Mouse (Mus musculus) liver, postnatal 0 days (tissue): ENCODE results near the gene Iqgap3. TPM values are rescaled to one million over a fixed set of nuclear protein-coding genes. Genes with fewer than 3 reads are reported as not detected.

ENCODE experiments used
- ATAC-seq: fragments of 200-750 bp; cut with Nextera tagmentation; 2 replicates; pipeline ENCODE4 v1.8.0; 2017; ENCODE audit warnings: mild to moderate bottlenecking, moderate library complexity
- DNase-seq: peaks from one replicate; pipeline ENCODE4 v3.0.0-alpha.2; 2016
- H3K27ac ChIP-seq: fragments of 300-500 bp; sonication (generic); 2 replicates; pipeline ENCODE4 v1.5.1; 2014; ENCODE audit warnings: antibody characterized with exemption, moderate library complexity, mild to moderate bottlenecking, low read depth
- H3K27me3 ChIP-seq: fragments of 300-500 bp; sonication (generic); 2 replicates; pipeline ENCODE4 v1.6.1; 2014; ENCODE audit warnings: low read length, control low read depth, mixed read lengths; ENCODE audit not compliant: insufficient read depth
- H3K36me3 ChIP-seq: fragments of 300-500 bp; sonication (generic); replicated peaks from 2 replicates; pipeline ENCODE4 v1.6.1; 2014; ENCODE audit warnings: mild to moderate bottlenecking, control low read depth, low read length, moderate library complexity, mixed read lengths; ENCODE audit not compliant: insufficient read depth
- H3K4me1 ChIP-seq: fragments of 300-500 bp; sonication (generic); 2 replicates; pipeline ENCODE4 v1.6.1; 2014; ENCODE audit warnings: antibody characterized with exemption, mild to moderate bottlenecking, control low read depth; ENCODE audit not compliant: insufficient read depth
- H3K4me2 ChIP-seq: fragments of 300-500 bp; sonication (generic); 2 replicates; pipeline ENCODE4 v1.6.1; 2014; ENCODE audit warnings: low read depth, mild to moderate bottlenecking, low read length, moderate library complexity, mixed read lengths
- H3K4me3 ChIP-seq: fragments of 300-500 bp; sonication (generic); 2 replicates; pipeline ENCODE4 v1.5.1; 2014; ENCODE audit warnings: low read depth, low read length
- H3K9ac ChIP-seq: fragments of 300-500 bp; sonication (generic); replicated peaks from 2 replicates; pipeline ENCODE4 v1.6.1; 2014; ENCODE audit warnings: mild to moderate bottlenecking, moderate library complexity
- H3K9me3 ChIP-seq: fragments of 300-500 bp; sonication (generic); 2 replicates; pipeline ENCODE4 v1.6.1; 2016; ENCODE audit warnings: mild to moderate bottlenecking, control low read depth, low read length, mixed read lengths
- CTCF ChIP-seq: sonication (generic); IDR thresholded peaks from 2 replicates; pipeline ENCODE4 v1.5.1; 2016; ENCODE audit warnings: antibody characterized with exemption, low read depth
- EP300 ChIP-seq: IDR thresholded peaks from 2 replicates; pipeline ENCODE4 v1.6.1; 2016; ENCODE audit warnings: antibody characterized with exemption, low read depth, mild to moderate bottlenecking
- WGBS: fragments of 180-500 bp; shearing (Covaris S2); extraction: QIAGEN DNeasy Blood & Tissue Kit; methylation state at CpG from one replicate; pipeline ENCODE4 v1.1.7; 2014; ENCODE audit not compliant: insufficient replicate concordance; 5-methylcytosine and 5-hydroxymethylcytosine counted together
- polyA plus RNA-seq: library from polyadenylated mRNA; unstranded; fragments of >200 nt; fragmentation: Nextera tagmentation; extraction: Ambion mirVana; gene quantifications from 2 replicates; pipeline ENCODE4 v1.2.1, GENCODE M21; 2015

The Iqgap3 gene
- polyA plus RNA-seq, 1 experiment from 2014 or later: 2.9 TPM

GRCm38 (mm10) chr3:88131071-88131470 is 49.3 kb downstream of the Iqgap3 start:
- no peak for DNase-seq

DNA sequence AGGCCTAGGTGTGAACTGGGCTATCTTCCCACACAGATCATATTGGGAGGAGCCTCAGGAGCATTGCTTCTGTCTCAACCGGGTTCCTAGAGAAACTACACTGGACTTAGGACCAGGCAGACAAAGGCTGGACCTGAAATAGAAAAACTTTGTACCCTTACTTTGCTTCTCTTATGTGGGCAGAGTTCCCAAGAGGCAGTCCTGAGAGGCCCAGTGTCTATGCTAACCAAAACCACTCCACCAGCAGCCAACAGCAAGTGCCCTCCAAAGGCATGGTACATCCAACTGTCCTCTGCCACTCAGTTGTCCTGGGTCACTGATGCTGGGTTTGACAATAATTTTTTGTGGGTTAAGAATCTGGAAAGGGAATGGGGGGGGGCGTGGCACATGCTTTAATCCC is 50.7 kb downstream of the Iqgap3 start:
- H3K4me2 ChIP-seq: no peak overlapping the region
- DNase-seq: no peak
- no peak overlapping the region for H3K4me3 ChIP-seq
- no peaks in the 10 kb centered on the region for H3K36me3 ChIP-seq
- no peaks in the 10 kb centered on the region for H3K9me3 ChIP-seq
- ATAC-seq: no peak
- no peak overlapping the region for H3K9ac ChIP-seq
- WGBS: 76% methylated on average over 2 of the region's 2 CpGs
- H3K27me3 ChIP-seq: no peaks in the 10 kb centered on the region
- peaks cover 6% of the 10 kb centered on the region for H3K4me1 ChIP-seq
- no peak for TF ChIP-seq CTCF
- no peak for TF ChIP-seq EP300
- H3K27ac ChIP-seq: no peak overlapping the region

More at GRCm38 (mm10) chr3:88131071-88131470, 49.3 kb downstream of the Iqgap3 start:
- no peaks in the 10 kb centered on the region for H3K9me3 ChIP-seq
- no peak overlapping the region for H3K27ac ChIP-seq
- no peak overlapping the region for H3K4me3 ChIP-seq
- ATAC-seq: no peak
- no peaks in the 10 kb centered on the region for H3K36me3 ChIP-seq
- H3K4me1 ChIP-seq: no peaks in the 10 kb centered on the region
- no peak for TF ChIP-seq CTCF
- TF ChIP-seq EP300: no peak
- no peaks in the 10 kb centered on the region for H3K27me3 ChIP-seq
- H3K4me2 ChIP-seq: no peak overlapping the region
- no peak overlapping the region for H3K9ac ChIP-seq
- 89% methylated on average over 3 of the region's 3 CpGs for WGBS

DNA sequence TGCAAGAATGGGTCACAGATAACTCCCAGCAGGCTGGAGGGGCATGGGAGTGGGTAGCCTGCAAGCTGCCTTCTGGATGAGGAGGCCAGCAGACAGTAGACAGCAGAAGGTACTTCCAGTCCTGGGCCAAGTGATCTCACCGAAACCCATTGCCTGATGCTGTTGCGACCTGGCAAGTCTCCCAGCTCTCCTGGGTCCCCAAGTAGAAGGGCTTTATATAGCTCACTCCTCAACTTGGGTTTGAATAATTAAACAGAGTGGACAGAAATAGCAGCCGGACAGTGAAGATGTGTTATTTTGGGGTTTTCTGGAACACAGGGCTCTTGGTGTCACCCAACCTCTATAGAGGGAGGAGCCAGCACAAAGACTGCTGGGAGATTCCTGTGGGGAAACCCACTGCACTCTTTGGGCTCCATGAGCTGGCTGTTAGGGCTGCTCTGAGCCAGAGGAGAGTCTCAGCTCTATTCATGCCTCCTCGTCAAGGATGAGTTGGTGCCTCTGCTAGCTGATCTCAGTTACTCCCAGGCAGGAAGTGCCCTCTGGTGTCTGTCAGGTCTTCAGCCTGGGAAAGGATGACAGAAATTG is 51.5 kb downstream of the Iqgap3 start:
- 59% methylated on average over 4 of the region's 4 CpGs for WGBS
- DNase-seq (no peak), ATAC-seq (no peak)
- no peak overlapping the region for H3K4me2 ChIP-seq
- peaks cover 9% of the 10 kb centered on the region for H3K4me1 ChIP-seq
- no peaks in the 10 kb centered on the region for H3K9me3 ChIP-seq
- H3K4me3 ChIP-seq: no peak overlapping the region
- H3K36me3 ChIP-seq: no peaks in the 10 kb centered on the region
- no peak for TF ChIP-seq EP300
- peak; percentile 36 for TF ChIP-seq CTCF
- no peak overlapping the region for H3K9ac ChIP-seq
- H3K27me3 ChIP-seq: no peaks in the 10 kb centered on the region
- H3K27ac ChIP-seq: no peak overlapping the region

GRCm38 (mm10) chr3:88136346-88136745 is 54.6 kb downstream of the Iqgap3 start:
- no peak overlapping the region for H3K4me3 ChIP-seq
- no peaks in the 10 kb centered on the region for H3K36me3 ChIP-seq
- H3K27me3 ChIP-seq: no peaks in the 10 kb centered on the region
- ATAC-seq (peak; percentile 16), DNase-seq (no peak)
- WGBS: 67% methylated on average over 9 of the region's 9 CpGs
- no peak overlapping the region for H3K4me2 ChIP-seq
- no peak for TF ChIP-seq CTCF
- no peak for TF ChIP-seq EP300
- H3K9me3 ChIP-seq: no peaks in the 10 kb centered on the region
- no peak overlapping the region for H3K27ac ChIP-seq
- peaks cover 32% of the 10 kb centered on the region for H3K4me1 ChIP-seq
- no peak overlapping the region for H3K9ac ChIP-seq

GRCm38 (mm10) chr3:88136945-88137494 is 55.2 kb downstream of the Iqgap3 start:
- Histone ChIP-seq H3K4me1 (peaks cover 35% of the 10 kb centered on the region), H3K9ac (no peak overlapping the region), H3K4me2 (peak overlapping the region; percentile 79; the same call in 1 of the 2 replicates), H3K36me3 (no peaks in the 10 kb centered on the region), H3K9me3 (no peaks in the 10 kb centered on the region), H3K4me3 (no peak overlapping the region), H3K27ac (peak overlapping the region; percentile 31), H3K27me3 (no peaks in the 10 kb centered on the region)
- ATAC-seq: no peak
- TF ChIP-seq EP300 (no peak), CTCF (no peak)
- 66% methylated on average over 4 of the region's 4 CpGs for WGBS
- no peak for DNase-seq

- H3K9me3 ChIP-seq: no peaks in the 10 kb centered on the region
- no peaks in the 10 kb centered on the region for H3K27me3 ChIP-seq
- H3K4me2 ChIP-seq: peak overlapping the region; percentile 79
- ATAC-seq (no peak), DNase-seq (no peak)
- TF ChIP-seq EP300 (no peak), CTCF (no peak; the same call in 1 of the 2 replicates)
- H3K27ac ChIP-seq: peak overlapping the region; percentile 97
- peaks cover 35% of the 10 kb centered on the region for H3K4me1 ChIP-seq
- H3K9ac ChIP-seq: no peak overlapping the region
- WGBS: 8% methylated on average over 3 of the region's 3 CpGs
- H3K4me3 ChIP-seq: peak overlapping the region; percentile 48
- no peaks in the 10 kb centered on the region for H3K36me3 ChIP-seq
Measured at GRCm38 (mm10) chr3:88137821-88138220, 56.0 kb downstream of the Iqgap3 start.
